In the genomic region with DNA sequence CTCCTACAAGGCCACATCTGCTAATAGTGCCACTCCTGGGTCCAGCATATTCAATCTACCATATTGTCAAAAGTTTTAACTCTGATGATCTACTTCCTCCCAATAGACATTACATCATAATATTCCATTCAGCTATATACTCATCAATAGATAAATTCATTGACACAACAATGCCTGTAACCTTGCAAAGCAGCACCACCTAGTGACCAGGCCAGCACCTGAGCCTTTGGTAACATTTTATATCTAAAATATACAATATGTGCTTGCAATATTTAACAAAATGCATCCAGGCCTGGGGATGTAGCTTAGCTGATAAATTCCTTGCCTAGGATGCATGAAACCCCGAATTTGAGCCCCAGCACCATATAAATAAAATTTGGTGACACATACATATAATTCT, we compare ENCODE assay signal across 10 mouse cellular contexts.
DNase-seq lines count a peak whose midpoint lies in the region; ATAC-seq and TF ChIP-seq lines count a peak whose summit lies in the region.
"Had no signal": no experiment of that assay in that cellular context is flagged by ENCODE, and none has a peak within 500 bp of the region (broad histone marks: within the 10 kb centered on the region; RNA-seq: fewer than 3 reads in every experiment).

No protein-coding gene starts in this region.

- no peak for TF ChIP-seq POLR2A in lung, adult 2 months (IDR thresholded peaks at IDR 0.05; ENCODE audit: borderline replicate concordance, extremely low read depth, low read depth, low read length)

- DNase-seq in forebrain, embryonic 14.5 days (ENCODE audit: low spot score) = peak; percentile 24
- DNase-seq in lung, adult 2 months = no peak
- DNase-seq in lung, postnatal 4 days = no peak
- peak; percentile 6 for DNase-seq in NIH3T3 (ENCODE audit: low read depth)
- DNase-seq in layer of hippocampus, adult 9-11 months = peak; percentile 14
- no peak for DNase-seq in thymus, postnatal 10 days (ENCODE audit: low spot score in 2 of 2)
- DNase-seq in spleen, postnatal 36 days (ENCODE audit: low spot score in 2 of 2) = no peak

- H3K9me3 ChIP-seq in forebrain, embryonic 14.5 days (replicated peaks; ENCODE audit: control insufficient read depth, low read length) = no peaks in the 10 kb centered on the region
- no peaks in the 10 kb centered on the region for H3K9me3 ChIP-seq in forebrain, embryonic 13.5 days (replicated peaks)
- H3K9me3 ChIP-seq: heart, embryonic 13.5 days had no signal

- no peaks in the 10 kb centered on the region for H3K27me3 ChIP-seq in forebrain, embryonic 14.5 days (replicated peaks; ENCODE audit: control insufficient read depth, insufficient read depth, low read length)
- no peaks in the 10 kb centered on the region for H3K27me3 ChIP-seq in forebrain, embryonic 13.5 days
- H3K27me3 ChIP-seq: heart, embryonic 13.5 days had no signal

- H3K36me3 ChIP-seq in forebrain, embryonic 14.5 days (ENCODE audit: control insufficient read depth, insufficient read depth, low read length) = no peaks in the 10 kb centered on the region
- H3K36me3 ChIP-seq in forebrain, embryonic 13.5 days (ENCODE audit: poor library complexity, severe bottlenecking) = no peaks in the 10 kb centered on the region
- H3K36me3 ChIP-seq: heart, embryonic 13.5 days had no signal

- H3K27ac ChIP-seq in forebrain, embryonic 14.5 days (ENCODE audit: low read depth, low read length) = no peak overlapping the region
- no peak overlapping the region for H3K27ac ChIP-seq in forebrain, embryonic 13.5 days
- H3K27ac ChIP-seq: heart, embryonic 13.5 days; liver, embryonic 14.5 days had no signal

- H3K4me2 ChIP-seq in forebrain, embryonic 14.5 days (ENCODE audit: low read length) = no peak overlapping the region
- no peak overlapping the region for H3K4me2 ChIP-seq in forebrain, embryonic 13.5 days
- H3K4me2 ChIP-seq: heart, embryonic 13.5 days had no signal

- 0 out of 2 replicates have a peak, but pooled peaks have one; percentile 14 for TF ChIP-seq CTCF in lung, adult 2 months (IDR thresholded peaks at IDR 0.05; ENCODE audit: insufficient read depth, low read length)

- no peak for ATAC-seq in forebrain, embryonic 14.5 days
- no peak for ATAC-seq in forebrain, embryonic 13.5 days

- H3K4me1 ChIP-seq in forebrain, embryonic 14.5 days (ENCODE audit: control insufficient read depth, insufficient read depth, low read length) = no peaks in the 10 kb centered on the region
- H3K4me1 ChIP-seq in forebrain, embryonic 13.5 days = no peaks in the 10 kb centered on the region
- H3K4me1 ChIP-seq in lung, adult 2 months (ENCODE audit: control insufficient read depth, insufficient read depth, low read length) = no peaks in the 10 kb centered on the region
- H3K4me1 ChIP-seq: heart, embryonic 13.5 days had no signal

- no peak overlapping the region for H3K4me3 ChIP-seq in forebrain, embryonic 14.5 days (ENCODE audit: low read depth, low read length)
- no peak overlapping the region for H3K4me3 ChIP-seq in forebrain, embryonic 13.5 days
- no peak overlapping the region for H3K4me3 ChIP-seq in lung, adult 2 months (replicated peaks; ENCODE audit: extremely low read depth, low read depth, low read length)
- H3K4me3 ChIP-seq: heart, embryonic 13.5 days had no signal

- no peak overlapping the region for H3K9ac ChIP-seq in forebrain, embryonic 14.5 days (ENCODE audit: low read length)
- H3K9ac ChIP-seq in forebrain, embryonic 13.5 days = no peak overlapping the region
- H3K9ac ChIP-seq: heart, embryonic 13.5 days; liver, embryonic 14.5 days had no signal

- WGBS in forebrain, embryonic 14.5 days = 37% methylated on average over 1 of the region's 1 CpGs
- 36% methylated on average over 1 of the region's 1 CpGs for WGBS in forebrain, embryonic 13.5 days
- 13% methylated on average over 1 of the region's 1 CpGs for WGBS in lung, adult 2 months

Comparison
In these comparisons a context has a peak if more than half of its experiments do, and no peak if none do; other contexts are left out.
1. DNase-seq: peak in forebrain, embryonic 14.5 days (single experiment), NIH3T3 (single experiment) and layer of hippocampus, adult 9-11 months (single experiment); none in lung, adult 2 months (single experiment), lung, postnatal 4 days (0 of 2), thymus, postnatal 10 days (0 of 2) and spleen, postnatal 36 days (0 of 2).